Mouse (Mus musculus) cortical plate, adult 2 months (tissue): Measurements from ENCODE around the gene Mplkip. TPM values are rescaled to one million over a fixed set of nuclear protein-coding genes. Genes with fewer than 3 reads are reported as not detected.

Source experiments
- H3K27ac ChIP-seq: fragments of 200-500 bp; 2 replicates; pipeline ENCODE4 v1.5.1; 2012; ENCODE audit warnings: low read length, control low read depth, inconsistent platforms; ENCODE audit not compliant: insufficient read depth
- H3K4me1 ChIP-seq: fragments of 200-500 bp; 2 replicates; pipeline ENCODE4 v1.6.1; 2011; ENCODE audit warnings: low read length; ENCODE audit not compliant: control insufficient read depth, insufficient read depth
- H3K4me3 ChIP-seq: fragments of 200-500 bp; 2 replicates; pipeline ENCODE4 v1.5.1; 2011; ENCODE audit warnings: mild to moderate bottlenecking, low read length, control low read depth; ENCODE audit not compliant: insufficient read depth
- CTCF ChIP-seq: fragments of 200-500 bp; IDR thresholded peaks from 2 replicates; pipeline ENCODE4 v1.5.1; 2011; ENCODE audit warnings: mild to moderate bottlenecking, control low read depth, low read length; ENCODE audit not compliant: insufficient read depth; ENCODE audit errors: extremely low read depth
- POLR2A ChIP-seq: fragments of 200-500 bp; IDR thresholded peaks from 2 replicates; pipeline ENCODE4 v1.6.1; 2011; ENCODE audit warnings: mild to moderate bottlenecking, low read length, control low read depth; ENCODE audit not compliant: insufficient read depth; ENCODE audit errors: extremely low read depth
- polyA plus RNA-seq: library from polyadenylated mRNA; depleted of rRNA; stranded (reverse); fragments of >200 nt; gene quantifications from 2 replicates; pipeline ENCODE4 v1.2.3, GENCODE M21; 2012; rRNA removed

Mplkip gene
- polyA plus RNA-seq = 6.7 and 10.4 TPM in 2 replicates

GRCm38 (mm10) chr13:17694911-17695699 lies at the start of gene Mplkip, which contains the start of gene Sugct:
Gene Mplkip (plus strand): TSS chr13:17695192.
Gene Sugct (minus strand): TSS chr13:17695553.
- Histone ChIP-seq H3K4me3 (peak within 1 kb of the TSS; percentile 96), H3K27ac (peak within 1 kb of the TSS; percentile 92), H3K4me1 (no peaks in the 10 kb centered on the region)
- no peak for TF ChIP-seq CTCF
- TF ChIP-seq POLR2A = peak; percentile 87

- TF ChIP-seq CTCF (no peak), POLR2A (no peak)
Observed at GRCm38 (mm10) chr13:17667380-17667779, 27.6 kb upstream of the Mplkip start.

GRCm38 (mm10) chr13:17671122-17671521 lies 23.9 kb upstream of the Mplkip start:
- Histone ChIP-seq H3K4me1 (no peaks in the 10 kb centered on the region), H3K27ac (no peak overlapping the region), H3K4me3 (no peak overlapping the region)
- no peak for TF ChIP-seq POLR2A
- TF ChIP-seq CTCF = no peak

More at GRCm38 (mm10) chr13:17667380-17667779, 27.6 kb upstream of the Mplkip start:
- H3K4me3 ChIP-seq = no peak overlapping the region
- no peaks in the 10 kb centered on the region for H3K4me1 ChIP-seq
- H3K27ac ChIP-seq = no peak overlapping the region

GRCm38 (mm10) chr13:17689461-17689860 lies 5.5 kb upstream of the Mplkip start:
- TF ChIP-seq CTCF (no peak), POLR2A (no peak)
- no peaks in the 10 kb centered on the region for H3K4me1 ChIP-seq
- no peak overlapping the region for H3K4me3 ChIP-seq
- H3K27ac ChIP-seq = no peak overlapping the region

- H3K27ac ChIP-seq = no peak overlapping the region
- H3K4me1 ChIP-seq = no peaks in the 10 kb centered on the region
- no peak overlapping the region for H3K4me3 ChIP-seq
- TF ChIP-seq CTCF = no peak
- TF ChIP-seq POLR2A = no peak
Observed at GRCm38 (mm10) chr13:17690686-17691085, 4.3 kb upstream of the Mplkip start.

GRCm38 (mm10) chr13:17691436-17691835 lies 3.6 kb upstream of the Mplkip start:
- Histone ChIP-seq H3K4me1 (no peaks in the 10 kb centered on the region), H3K27ac (no peak overlapping the region), H3K4me3 (no peak overlapping the region)
- no peak for TF ChIP-seq CTCF
- TF ChIP-seq POLR2A = no peak

- Histone ChIP-seq H3K27ac (no peak overlapping the region), H3K4me1 (no peaks in the 10 kb centered on the region), H3K4me3 (peak overlapping the region; percentile 96; the same call in 1 of the 2 replicates)
- TF ChIP-seq CTCF (no peak), POLR2A (no peak)
Observed at GRCm38 (mm10) chr13:17693816-17694215, 1.2 kb upstream of the Mplkip start.

GRCm38 (mm10) chr13:17694414-17694813 lies 578 bp upstream of the Mplkip start:
- Histone ChIP-seq H3K4me1 (no peaks in the 10 kb centered on the region), H3K27ac (no peak overlapping the region; the same call in 1 of the 2 replicates), H3K4me3 (peak overlapping the region; percentile 96)
- TF ChIP-seq CTCF = no peak
- TF ChIP-seq POLR2A = no peak

- TF ChIP-seq CTCF (no peak), POLR2A (no peak)
- Histone ChIP-seq H3K4me1 (no peaks in the 10 kb centered on the region), H3K27ac (no peak overlapping the region; the same call in 1 of the 2 replicates), H3K4me3 (peak overlapping the region; percentile 96)
Observed at GRCm38 (mm10) chr13:17695898-17696580, 1.0 kb downstream of the Mplkip start.

GRCm38 (mm10) chr13:17700090-17700715 lies 5.2 kb downstream of the Mplkip start:
- TF ChIP-seq POLR2A (no peak), CTCF (no peak)
- no peak overlapping the region for H3K4me3 ChIP-seq
- H3K27ac ChIP-seq = no peak overlapping the region
- H3K4me1 ChIP-seq = no peaks in the 10 kb centered on the region
